Mouse (Mus musculus): ENCODE data around the gene 1700029J07Rik.

DNA sequence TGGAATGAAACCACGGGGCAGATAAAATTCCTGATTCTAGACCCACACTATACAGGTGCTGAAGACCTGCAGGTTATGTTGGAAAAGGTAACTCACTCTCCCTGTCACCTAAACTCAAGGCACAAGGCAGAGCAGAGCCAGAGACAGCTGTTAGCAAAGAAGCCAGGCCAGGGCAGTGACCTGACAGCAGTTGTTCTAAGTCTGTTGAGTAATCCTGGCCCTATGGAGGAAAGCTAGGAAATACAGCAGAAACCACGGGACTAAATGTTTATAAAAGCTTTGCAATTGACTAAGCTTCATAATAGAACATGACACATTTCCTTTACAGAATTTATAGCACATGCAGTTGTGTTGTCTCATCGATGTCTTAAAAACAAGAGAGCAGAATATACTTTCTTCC is 20.5 kb upstream of the 1700029J07Rik start:
- TF ChIP-seq CTCF (IDR thresholded peaks at IDR 0.05; ENCODE audit: insufficient read depth, low read depth, low read length) (no peak), POLR2A (IDR thresholded peaks at IDR 0.05; ENCODE audit: insufficient read depth, low read depth, low read length) (no peak)

Data from olfactory bulb, adult 2 months (tissue).